Mouse (Mus musculus) midbrain, postnatal 0 days (tissue): ENCODE data around the gene Cadm2. TPM values are rescaled to one million over a fixed set of nuclear protein-coding genes. Genes with fewer than 3 reads are reported as not detected.

Experiments used
- ATAC-seq: fragments of 200-750 bp; cut with Nextera tagmentation; 2 replicates; pipeline ENCODE4 v1.8.0; 2017; ENCODE audit warnings: moderate number of reproducible peaks, mild to moderate bottlenecking, moderate TSS enrichment, moderate library complexity; ENCODE audit not compliant: low FRiP score
- DNase-seq: peaks from one replicate; pipeline ENCODE4 v3.0.0-alpha.2; 2015; ENCODE audit warnings: low spot score
- H3K27ac ChIP-seq: fragments of 300-500 bp; sonication (generic); 2 replicates; pipeline ENCODE4 v1.5.1; 2014; ENCODE audit warnings: low read depth, mild to moderate bottlenecking, low read length, mixed read lengths
- H3K27me3 ChIP-seq: fragments of 300-500 bp; sonication (generic); 2 replicates; pipeline ENCODE4 v1.6.1; 2014; ENCODE audit warnings: low read length, control low read depth, mixed read lengths; ENCODE audit not compliant: insufficient read depth
- H3K36me3 ChIP-seq: fragments of 300-500 bp; sonication (generic); 2 replicates; pipeline ENCODE4 v1.6.1; 2014; ENCODE audit warnings: low read length, control low read depth, mixed read lengths; ENCODE audit not compliant: insufficient read depth
- H3K4me1 ChIP-seq: fragments of 300-500 bp; sonication (generic); 2 replicates; pipeline ENCODE4 v1.6.1; 2014; ENCODE audit warnings: mild to moderate bottlenecking, control low read depth, antibody characterized with exemption, low read length, mixed read lengths; ENCODE audit not compliant: insufficient read depth
- H3K4me2 ChIP-seq: fragments of 300-500 bp; sonication (generic); 2 replicates; pipeline ENCODE4 v1.6.1; 2014; ENCODE audit warnings: low read depth, mild to moderate bottlenecking, low read length, mixed read lengths; ENCODE audit not compliant: poor library complexity, severe bottlenecking
- H3K4me3 ChIP-seq: fragments of 300-500 bp; sonication (generic); 2 replicates; pipeline ENCODE4 v1.5.1; 2014; ENCODE audit warnings: low read depth, mild to moderate bottlenecking, low read length, moderate library complexity
- H3K9ac ChIP-seq: fragments of 300-500 bp; sonication (generic); replicated peaks from 2 replicates; pipeline ENCODE4 v1.6.1; 2014; ENCODE audit warnings: mild to moderate bottlenecking, low read length, moderate library complexity, mixed read lengths; ENCODE audit not compliant: poor library complexity, severe bottlenecking
- H3K9me3 ChIP-seq: fragments of 300-500 bp; sonication (generic); 2 replicates; pipeline ENCODE4 v1.6.1; 2016; ENCODE audit warnings: low read length, control low read depth
- CTCF ChIP-seq: IDR thresholded peaks from 2 replicates; pipeline ENCODE4 v1.5.1; 2016; ENCODE audit warnings: antibody characterized with exemption, mild to moderate bottlenecking
- WGBS: fragments of 180-500 bp; shearing (Covaris S2); extraction: QIAGEN DNeasy Blood & Tissue Kit; methylation state at CpG from one replicate; pipeline ENCODE4 v1.1.7; 2014; 5-methylcytosine and 5-hydroxymethylcytosine counted together
- polyA plus RNA-seq: library from polyadenylated mRNA; unstranded; fragments of >200 nt; fragmentation: Nextera tagmentation; extraction: Ambion mirVana; gene quantifications from 2 replicates; pipeline ENCODE4 v1.2.1, GENCODE M21; 2015
- total RNA-seq: library from RNA; depleted of rRNA; stranded (reverse); fragments of >200 nt; gene quantifications from 2 replicates; pipeline ENCODE4 v1.2.3, GENCODE M21; 2014

The Cadm2 gene
- total and polyA plus RNA-seq, 2 experiments from 2014 or later: 82.8 to 92.0 TPM

- H3K4me1 ChIP-seq: no peaks in the 10 kb centered on the region
- no peak overlapping the region for H3K9ac ChIP-seq
- no peaks in the 10 kb centered on the region for H3K36me3 ChIP-seq
- H3K27ac ChIP-seq: no peak overlapping the region
- no peak overlapping the region for H3K4me3 ChIP-seq
- H3K9me3 ChIP-seq: no peaks in the 10 kb centered on the region
- no peak overlapping the region for H3K4me2 ChIP-seq
- ATAC-seq (no peak), DNase-seq (no peak)
- TF ChIP-seq CTCF: no peak
- WGBS: 45% methylated on average over 5 of the region's 5 CpGs
- no peaks in the 10 kb centered on the region for H3K27me3 ChIP-seq
Observed at GRCm38 (mm10) chr16:67575557-67575956, 45.2 kb downstream of the Cadm2 start.

GRCm38 (mm10) chr16:67526992-67527391, 93.7 kb downstream of the Cadm2 start:
- no peak for TF ChIP-seq CTCF
- Histone ChIP-seq H3K36me3 (no peaks in the 10 kb centered on the region), H3K4me3 (no peak overlapping the region), H3K27ac (no peak overlapping the region), H3K9me3 (no peaks in the 10 kb centered on the region), H3K4me2 (no peak overlapping the region), H3K9ac (no peak overlapping the region), H3K27me3 (no peaks in the 10 kb centered on the region), H3K4me1 (no peaks in the 10 kb centered on the region)
- DNase-seq (no peak), ATAC-seq (no peak)
- 82% methylated on average over 1 of the region's 1 CpGs for WGBS

- H3K4me3 ChIP-seq: no peak overlapping the region
- no peaks in the 10 kb centered on the region for H3K4me1 ChIP-seq
- H3K9me3 ChIP-seq: no peaks in the 10 kb centered on the region
- H3K4me2 ChIP-seq: no peak overlapping the region
- DNase-seq (no peak), ATAC-seq (no peak)
- TF ChIP-seq CTCF: no peak
- H3K27me3 ChIP-seq: no peaks in the 10 kb centered on the region
- no peak overlapping the region for H3K27ac ChIP-seq
- WGBS: 84% methylated on average over 1 of the region's 1 CpGs
- H3K36me3 ChIP-seq: no peaks in the 10 kb centered on the region
- H3K9ac ChIP-seq: no peak overlapping the region
Observed at GRCm38 (mm10) chr16:67524878-67525277, 95.8 kb downstream of the Cadm2 start.

GRCm38 (mm10) chr16:67518311-67518710, 102.4 kb downstream of the Cadm2 start:
- WGBS: 64% methylated on average over 3 of the region's 3 CpGs
- Histone ChIP-seq H3K27ac (no peak overlapping the region), H3K4me2 (no peak overlapping the region), H3K27me3 (no peaks in the 10 kb centered on the region), H3K9me3 (no peaks in the 10 kb centered on the region), H3K9ac (no peak overlapping the region), H3K4me1 (no peaks in the 10 kb centered on the region), H3K36me3 (no peaks in the 10 kb centered on the region), H3K4me3 (no peak overlapping the region)
- no peak for TF ChIP-seq CTCF
- DNase-seq (no peak), ATAC-seq (no peak)

- H3K27me3 ChIP-seq: no peaks in the 10 kb centered on the region
- H3K4me2 ChIP-seq: no peak overlapping the region
- H3K4me3 ChIP-seq: no peak overlapping the region
- TF ChIP-seq CTCF: no peak
- no peaks in the 10 kb centered on the region for H3K36me3 ChIP-seq
- no peak overlapping the region for H3K9ac ChIP-seq
- no peak for ATAC-seq
- H3K9me3 ChIP-seq: no peaks in the 10 kb centered on the region
- WGBS: 88% methylated on average over 4 of the region's 4 CpGs
- no peaks in the 10 kb centered on the region for H3K4me1 ChIP-seq
- no peak overlapping the region for H3K27ac ChIP-seq
- no peak for DNase-seq
Observed at GRCm38 (mm10) chr16:67515549-67515948, 105.2 kb downstream of the Cadm2 start.

GRCm38 (mm10) chr16:67509079-67509478, 111.6 kb downstream of the Cadm2 start:
- H3K36me3 ChIP-seq: no peaks in the 10 kb centered on the region
- H3K27ac ChIP-seq: no peak overlapping the region
- TF ChIP-seq CTCF: no peak
- DNase-seq (peak; percentile 13), ATAC-seq (no peak)
- no peak overlapping the region for H3K9ac ChIP-seq
- 66% methylated on average over 9 of the region's 9 CpGs for WGBS
- H3K4me3 ChIP-seq: peak overlapping the region; percentile 1; the same call in 1 of the 2 replicates
- H3K4me2 ChIP-seq: no peak overlapping the region
- H3K27me3 ChIP-seq: no peaks in the 10 kb centered on the region
- no peaks in the 10 kb centered on the region for H3K4me1 ChIP-seq
- no peaks in the 10 kb centered on the region for H3K9me3 ChIP-seq
